Mouse (Mus musculus) limb, embryonic 13.5 days (tissue): Measurements from ENCODE around the gene Axin1. TPM values are rescaled to one million over a fixed set of nuclear protein-coding genes. Genes with fewer than 3 reads are reported as not detected.
A peak's percentile ranks its signal among the peaks of the same experiment; 100 is the strongest.

Source experiments
- ATAC-seq: fragments of 200-750 bp; cut with Nextera tagmentation; 2 replicates; pipeline ENCODE4 v1.8.0; 2017; ENCODE audit warnings: low read depth, moderate number of reproducible peaks, moderate TSS enrichment; ENCODE audit not compliant: low FRiP score
- H3K27ac ChIP-seq: fragments of 300-500 bp; sonication (generic); 2 replicates; pipeline ENCODE4 v1.5.1; 2015; ENCODE audit warnings: inconsistent platforms, mild to moderate bottlenecking, moderate library complexity
- H3K27me3 ChIP-seq: fragments of 300-500 bp; sonication (generic); 2 replicates; pipeline ENCODE4 v1.6.1; 2015; ENCODE audit warnings: mild to moderate bottlenecking, inconsistent platforms
- H3K36me3 ChIP-seq: fragments of 300-500 bp; sonication (generic); 2 replicates; pipeline ENCODE4 v1.6.1; 2015; ENCODE audit warnings: inconsistent platforms, mild to moderate bottlenecking, moderate library complexity
- H3K4me1 ChIP-seq: fragments of 300-500 bp; sonication (generic); 2 replicates; pipeline ENCODE4 v1.6.1; 2015; ENCODE audit warnings: inconsistent platforms
- H3K4me2 ChIP-seq: fragments of 300-500 bp; sonication (generic); replicated peaks from 2 replicates; pipeline ENCODE4 v1.6.1; 2015; ENCODE audit warnings: inconsistent platforms, mild to moderate bottlenecking, moderate library complexity
- H3K4me3 ChIP-seq: fragments of 300-500 bp; sonication (generic); 2 replicates; pipeline ENCODE4 v1.5.1; 2015; ENCODE audit warnings: moderate library complexity, mild to moderate bottlenecking, inconsistent platforms
- H3K9ac ChIP-seq: fragments of 300-500 bp; sonication (generic); 2 replicates; pipeline ENCODE4 v1.6.1; 2015; ENCODE audit warnings: mild to moderate bottlenecking, inconsistent platforms
- H3K9me3 ChIP-seq: fragments of 300-500 bp; sonication (generic); 2 replicates; pipeline ENCODE4 v1.6.1; 2016; ENCODE audit warnings: inconsistent platforms
- WGBS: fragments of 180-500 bp; shearing (Covaris S2); methylation state at CpG from one replicate; pipeline ENCODE4 v1.1.7; 2015; 5-methylcytosine and 5-hydroxymethylcytosine counted together
- polyA plus RNA-seq: library from polyadenylated mRNA; unstranded; fragments of >200 nt; fragmentation: Nextera tagmentation; extraction: Ambion mirVana; gene quantifications from 2 replicates; pipeline ENCODE4 v1.2.1, GENCODE M21; 2015

Gene Axin1
- polyA plus RNA-seq, 1 experiment from 2014 or later, result 11.3 TPM

DNA sequence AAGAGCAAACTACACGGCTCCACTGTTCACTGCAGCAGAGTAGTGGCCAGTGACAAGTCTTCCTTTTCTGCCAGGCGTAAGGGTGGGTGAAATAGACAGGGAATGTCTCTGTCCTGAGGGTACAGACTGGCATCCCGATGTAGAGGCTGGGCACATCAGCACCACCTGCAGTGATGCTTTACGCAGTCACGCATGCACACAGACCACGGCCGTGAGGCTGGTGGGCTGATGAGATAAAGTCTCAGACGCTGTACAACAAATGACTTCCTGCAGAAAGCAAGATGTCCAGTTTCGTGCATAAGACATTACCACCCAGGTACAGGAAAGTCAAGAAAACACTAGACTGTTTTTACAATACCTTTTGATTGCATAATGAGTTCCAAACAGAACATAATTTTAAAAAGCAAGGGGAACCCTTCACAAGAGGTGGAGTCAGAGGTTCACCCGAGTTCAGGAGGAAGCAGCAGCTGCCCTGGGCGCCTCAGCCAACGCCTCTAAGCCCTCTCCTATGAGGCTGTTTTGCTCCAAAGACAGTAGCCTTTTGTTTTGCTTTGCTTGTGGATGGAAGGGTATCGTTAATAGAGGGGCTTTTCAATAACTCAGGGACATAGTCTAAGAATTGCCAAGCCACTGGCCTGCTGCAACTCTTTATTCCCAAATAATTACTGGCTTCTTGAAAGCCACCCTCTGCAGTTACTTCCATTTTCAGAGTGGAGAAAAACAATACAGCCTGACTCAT lies 96.8 kb downstream of the Axin1 start:
- ATAC-seq, result no peak
- peak overlapping the region; percentile 4; the same call in 1 of the 2 replicates for H3K27ac ChIP-seq
- H3K4me1 ChIP-seq, result peaks cover 25% of the 10 kb centered on the region
- 53% methylated on average over 13 of the region's 13 CpGs for WGBS
- H3K27me3 ChIP-seq, result no peaks in the 10 kb centered on the region
- 0 out of 2 replicates have a peak, but pooled peaks cover 3% of the 10 kb centered on the region for H3K9me3 ChIP-seq
- peak overlapping the region; percentile 17 for H3K4me2 ChIP-seq
- H3K9ac ChIP-seq, result peak overlapping the region; percentile 39; the same call in 1 of the 2 replicates
- no peak overlapping the region for H3K4me3 ChIP-seq
- peaks cover 7% of the 10 kb centered on the region; the same call in 1 of the 2 replicates for H3K36me3 ChIP-seq

DNA sequence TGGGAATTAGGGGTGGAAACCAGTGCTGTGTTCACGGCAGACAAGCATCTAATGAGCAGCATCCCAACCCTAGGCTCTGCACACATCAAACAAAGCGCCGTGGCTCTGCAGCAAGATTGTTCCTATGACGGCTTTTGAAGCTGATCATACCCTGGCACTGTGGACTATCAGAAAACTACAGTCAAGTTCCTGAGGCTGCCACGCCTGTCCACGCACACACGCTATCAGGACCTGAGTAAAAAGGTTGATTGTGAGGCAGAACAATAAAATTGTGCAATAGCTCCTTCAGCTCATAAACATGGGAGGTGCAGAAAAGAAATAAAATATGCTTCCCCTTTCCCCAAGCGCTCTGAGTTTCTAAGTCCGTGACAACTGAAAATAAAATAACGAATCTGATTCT lies 99.2 kb downstream of the Axin1 start:
- Histone ChIP-seq H3K9ac (0 out of 2 replicates have a peak overlapping the region, but pooled peaks have one; percentile 4), H3K4me3 (no peak overlapping the region), H3K36me3 (peaks cover 4% of the 10 kb centered on the region; the same call in 1 of the 2 replicates), H3K27me3 (no peaks in the 10 kb centered on the region), H3K4me2 (no peak overlapping the region), H3K4me1 (peaks cover 27% of the 10 kb centered on the region), H3K9me3 (0 out of 2 replicates have a peak, but pooled peaks cover 3% of the 10 kb centered on the region), H3K27ac (no peak overlapping the region)
- WGBS, result 73% methylated on average over 10 of the region's 10 CpGs
- ATAC-seq, result no peak

DNA sequence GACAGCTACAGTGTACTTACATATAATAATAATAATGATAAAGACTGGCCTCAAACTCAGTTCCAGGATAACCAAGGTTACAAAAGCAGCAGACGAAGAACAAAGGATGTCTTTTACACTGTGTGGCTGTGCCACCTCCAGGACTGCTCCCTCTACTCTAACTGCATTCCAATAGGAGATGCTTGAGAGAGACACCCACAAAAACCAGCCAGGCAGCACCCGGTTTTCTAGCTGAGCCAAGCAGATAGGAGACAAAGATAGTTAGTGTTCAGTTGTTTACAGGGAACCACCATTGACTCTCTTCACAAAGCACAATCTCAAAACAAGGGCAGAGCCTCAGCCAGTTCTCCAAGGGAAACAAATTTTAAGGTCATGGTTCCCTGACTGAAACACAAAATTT lies 101.1 kb downstream of the Axin1 start:
- no peak for ATAC-seq
- Histone ChIP-seq H3K27me3 (no peaks in the 10 kb centered on the region), H3K4me3 (no peak overlapping the region), H3K27ac (no peak overlapping the region), H3K9me3 (no peaks in the 10 kb centered on the region), H3K4me2 (no peak overlapping the region), H3K9ac (no peak overlapping the region), H3K36me3 (no peaks in the 10 kb centered on the region), H3K4me1 (peaks cover 35% of the 10 kb centered on the region)
- WGBS, result 76% methylated on average over 2 of the region's 2 CpGs

DNA sequence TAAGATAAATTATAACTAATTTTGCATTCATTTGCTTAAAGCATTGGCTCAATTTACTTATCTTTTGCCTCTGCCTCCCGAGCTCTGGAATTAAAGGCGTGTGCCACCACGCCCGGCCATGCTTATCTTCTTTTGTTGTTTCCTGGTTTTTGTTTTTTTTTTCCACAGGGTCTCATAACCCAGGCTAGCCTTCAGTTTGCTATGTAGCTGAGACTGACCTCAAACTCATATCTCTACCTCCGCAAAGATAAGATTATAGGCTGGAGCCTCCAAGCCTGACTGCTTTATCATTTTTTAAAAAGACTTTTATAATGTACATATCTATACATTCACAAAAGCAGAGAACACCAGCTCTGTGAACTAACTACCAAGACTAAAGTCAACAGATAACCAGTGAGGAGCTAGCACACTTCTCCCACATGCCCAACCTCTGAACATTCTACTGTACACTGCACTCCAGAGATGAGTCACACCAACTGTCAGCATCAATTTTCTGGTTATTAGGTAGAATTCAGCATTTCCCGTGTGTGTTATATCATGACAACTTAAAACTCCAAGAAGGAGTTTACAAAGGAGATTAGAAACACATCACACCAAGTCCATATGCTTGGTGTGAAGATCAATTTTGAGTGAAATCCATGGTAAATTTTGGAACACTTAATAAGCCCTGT lies 101.8 kb downstream of the Axin1 start:
- Histone ChIP-seq H3K27ac (no peak overlapping the region), H3K9me3 (no peaks in the 10 kb centered on the region), H3K4me3 (no peak overlapping the region), H3K27me3 (no peaks in the 10 kb centered on the region), H3K9ac (no peak overlapping the region), H3K4me2 (no peak overlapping the region), H3K36me3 (no peaks in the 10 kb centered on the region), H3K4me1 (peaks cover 31% of the 10 kb centered on the region)
- no peak for ATAC-seq
- WGBS, result 89% methylated on average over 6 of the region's 6 CpGs

DNA sequence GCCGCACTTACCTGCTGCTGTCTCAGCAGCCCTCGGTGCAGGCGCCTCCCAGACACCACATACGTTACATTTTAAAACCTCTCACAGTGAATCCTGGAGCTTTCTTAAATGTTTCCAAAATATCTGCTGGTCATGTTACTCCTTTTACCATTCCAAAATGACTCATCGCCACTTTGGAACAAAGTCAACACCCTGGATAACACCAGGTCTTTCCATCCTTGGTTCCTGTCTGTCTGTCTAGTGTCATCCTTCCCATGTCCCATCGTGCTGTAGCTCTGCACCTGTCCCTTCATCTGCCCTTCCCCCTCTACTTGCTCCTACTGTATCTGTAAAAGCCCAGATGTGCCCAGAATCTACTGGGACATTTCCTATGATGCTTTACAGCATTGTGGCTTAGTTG lies 102.5 kb downstream of the Axin1 start:
- Histone ChIP-seq H3K4me3 (no peak overlapping the region), H3K4me1 (peaks cover 24% of the 10 kb centered on the region), H3K27ac (no peak overlapping the region), H3K36me3 (no peaks in the 10 kb centered on the region), H3K9ac (no peak overlapping the region), H3K27me3 (no peaks in the 10 kb centered on the region), H3K4me2 (no peak overlapping the region), H3K9me3 (no peaks in the 10 kb centered on the region)
- WGBS, result 77% methylated on average over 6 of the region's 6 CpGs
- no peak for ATAC-seq

DNA sequence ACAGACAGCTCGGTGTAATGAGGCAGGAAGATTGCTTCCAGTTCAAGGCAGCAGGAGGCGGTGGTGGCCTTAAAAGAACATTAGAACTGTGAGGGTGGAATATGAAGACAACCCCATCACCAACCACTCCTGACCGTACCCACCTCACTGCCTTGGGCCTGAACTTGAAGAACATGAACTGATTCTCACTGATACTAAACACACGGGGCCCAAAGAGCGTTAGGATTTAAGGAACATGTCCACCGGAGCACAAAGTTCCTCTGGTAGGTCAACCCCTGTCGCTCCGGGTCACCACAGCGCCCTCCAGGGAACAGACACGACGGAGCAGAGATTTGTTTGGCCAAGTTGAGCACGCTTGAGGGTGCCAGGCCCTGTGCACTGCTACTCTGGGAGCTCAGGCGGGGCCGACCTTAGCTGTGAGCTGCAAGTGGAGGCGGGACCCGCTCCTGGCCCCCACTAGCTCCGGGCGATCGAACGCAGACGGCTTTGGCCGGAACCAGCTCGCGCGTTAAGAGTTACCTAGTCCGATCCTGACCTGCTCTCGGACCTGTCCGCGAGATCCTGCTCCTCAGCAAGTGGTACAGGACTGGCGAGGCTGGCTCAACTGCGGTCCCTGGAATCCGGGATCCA lies 105.1 kb downstream of the Axin1 start:
- peak overlapping the region; percentile 81 for H3K4me2 ChIP-seq
- H3K4me1 ChIP-seq, result peaks cover 10% of the 10 kb centered on the region
- H3K9me3 ChIP-seq, result no peaks in the 10 kb centered on the region
- H3K4me3 ChIP-seq, result peak overlapping the region; percentile 76
- WGBS, result under 1% methylated on average over 32 of the region's 32 CpGs
- no peaks in the 10 kb centered on the region for H3K36me3 ChIP-seq
- H3K27ac ChIP-seq, result peak overlapping the region; percentile 72; the same call in 1 of the 2 replicates
- peak overlapping the region; percentile 76 for H3K9ac ChIP-seq
- H3K27me3 ChIP-seq, result 0 out of 2 replicates have a peak, but pooled peaks cover 3% of the 10 kb centered on the region
- peak; percentile 85 for ATAC-seq

DNA sequence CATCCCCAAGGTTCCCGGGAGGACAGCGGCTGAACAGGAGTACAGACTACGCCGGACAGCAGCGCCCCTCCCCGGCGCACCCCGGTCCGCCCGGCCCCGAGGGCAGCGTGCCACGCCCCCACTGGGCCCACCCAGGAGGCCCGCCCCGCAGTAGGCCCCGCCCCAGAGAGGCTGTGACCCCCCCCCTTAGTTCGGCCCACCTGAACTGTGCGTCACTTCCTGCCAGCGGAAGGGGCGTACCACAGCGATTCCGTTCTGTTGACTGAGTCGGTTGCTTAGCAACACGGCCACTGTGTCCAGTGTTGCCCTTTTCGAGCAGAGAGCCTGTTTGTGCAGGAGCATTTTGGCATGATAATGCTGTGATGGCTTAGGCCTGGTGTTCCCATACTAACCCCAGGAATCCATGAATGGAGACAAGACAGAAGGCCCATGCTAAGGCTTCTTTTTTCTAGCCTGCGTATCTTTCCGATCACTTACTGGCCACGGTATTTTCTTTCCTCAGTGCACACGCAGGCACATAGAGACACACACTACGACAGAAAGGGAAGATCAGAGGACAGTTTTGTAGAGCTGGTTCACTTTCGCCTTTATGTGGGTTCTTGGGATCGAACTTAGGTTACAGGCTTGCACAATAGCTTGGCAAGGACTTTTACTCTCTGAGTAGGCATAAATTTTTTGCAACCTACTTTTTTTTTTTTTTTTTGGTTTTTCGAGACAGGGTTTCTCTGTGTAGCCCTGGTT lies 105.8 kb downstream of the Axin1 start, which contains the start of gene Fam234a:
Gene Fam234a (minus strand): TSS at position 142 of the 741 bp plus-strand sequence.
- no peaks in the 10 kb centered on the region for H3K36me3 ChIP-seq
- H3K27ac ChIP-seq, result peak within 1 kb of the TSS; percentile 72; the same call in 1 of the 2 replicates
- H3K4me3 ChIP-seq, result peak within 1 kb of the TSS; percentile 76
- ATAC-seq, result peak; percentile 95
- 7% methylated on average over 33 of the region's 33 CpGs for WGBS
- peak within 1 kb of the TSS; percentile 76 for H3K9ac ChIP-seq
- peak within 1 kb of the TSS; percentile 81 for H3K4me2 ChIP-seq
- no peaks in the 10 kb centered on the region for H3K9me3 ChIP-seq
- H3K27me3 ChIP-seq, result 0 out of 2 replicates have a peak, but pooled peaks cover 3% of the 10 kb centered on the region
- H3K4me1 ChIP-seq, result peaks cover 10% of the 10 kb centered on the region

Other genes with a start within 250 kb of the Axin1 start
- gene Rab40c, start 219.0 kb upstream of the Axin1 start, polyA plus RNA-seq, result 33.4 and 37.6 TPM in 2 replicates
- gene Pigq, start 193.8 kb upstream of the Axin1 start, polyA plus RNA-seq, result 50.2 and 50.5 TPM in 2 replicates
- gene Nhlrc4, start 193.7 kb upstream of the Axin1 start, polyA plus RNA-seq, result not detected in 2 replicates
- gene A930017K11Rik, start 186.1 kb upstream of the Axin1 start, polyA plus RNA-seq, result 0.19 and 0.31 TPM in 2 replicates
- gene Capn15, start 152.9 kb upstream of the Axin1 start, polyA plus RNA-seq, result 24.8 and 25.4 TPM in 2 replicates
- gene Rab11fip3, start 69.1 kb upstream of the Axin1 start, polyA plus RNA-seq, result 19.5 and 20.5 TPM in 2 replicates
- 35.3 and 36.2 TPM in 2 replicates for gene Decr2, start 48.4 kb upstream of the Axin1 start, polyA plus RNA-seq
- gene Nme4, start 43.1 kb upstream of the Axin1 start, polyA plus RNA-seq, result 125 and 135 TPM in 2 replicates
- 0.97 and 1.0 TPM in 2 replicates for gene Tmem8, start 25.4 kb upstream of the Axin1 start, polyA plus RNA-seq
- gene Mrpl28, start 15.2 kb upstream of the Axin1 start, polyA plus RNA-seq, result 193 and 199 TPM in 2 replicates
- 0.25 and 0.91 TPM in 2 replicates for gene Pdia2, start 60.4 kb downstream of the Axin1 start, polyA plus RNA-seq
- gene Rgs11, start 64.3 kb downstream of the Axin1 start, polyA plus RNA-seq, result 7.0 and 7.8 TPM in 2 replicates
- 7.1 and 8.1 TPM in 2 replicates for gene Arhgdig, start 69.1 kb downstream of the Axin1 start, polyA plus RNA-seq
- 44.0 and 44.7 TPM in 2 replicates for gene Fam234a, start 105.6 kb downstream of the Axin1 start, polyA plus RNA-seq
- 127 and 129 TPM in 2 replicates for gene Luc7l, start 114.2 kb downstream of the Axin1 start, polyA plus RNA-seq